9 mouse cellular contexts compared by ENCODE assay signal in the genomic region with DNA sequence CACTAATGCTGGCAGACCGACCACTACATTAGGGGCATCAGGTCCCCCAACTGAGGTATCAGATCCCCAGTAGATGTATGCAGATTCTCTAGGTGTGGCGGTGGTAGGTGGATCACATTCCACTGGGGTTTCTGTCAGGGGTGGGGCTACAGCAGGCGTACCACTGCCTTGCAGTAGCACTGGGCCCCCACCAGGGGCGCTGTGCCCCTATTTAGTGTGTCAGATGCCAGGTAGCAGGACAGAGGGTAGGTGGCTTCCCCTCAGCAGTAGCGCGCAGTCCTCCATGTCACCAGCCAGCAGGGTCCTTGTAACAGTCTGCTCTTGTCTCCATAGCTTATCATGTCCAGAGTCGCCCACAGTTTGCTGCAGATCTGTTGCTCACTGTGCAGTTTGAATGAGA.
DNase-seq lines count a peak whose midpoint lies in the region; TF ChIP-seq lines count a peak whose summit lies in the region.
"Had no signal": no experiment of that assay in that cellular context is flagged by ENCODE, and none has a peak within 500 bp of the region (broad histone marks: within the 10 kb centered on the region; RNA-seq: fewer than 3 reads in every experiment).

No protein-coding gene starts in this region.

- DNase-seq in layer of hippocampus, adult 2 months (ENCODE audit: low spot score in 2 of 2): peak in 1 of 2 experiments; percentile 43
- no peak for DNase-seq in layer of hippocampus, postnatal 10 days (ENCODE audit: low spot score in 2 of 2)
- DNase-seq in ES-CJ7 (ENCODE audit: low read depth, low spot score) (peak; percentile 73), MN1 (ENCODE audit: low spot score) (no peak)
- DNase-seq in adrenal gland, postnatal 36 days: peak; percentile 22 to 48
- peak; percentile 26 for DNase-seq in kidney, adult 18-20 months
- DNase-seq in layer of hippocampus, postnatal 14 days (ENCODE audit: low spot score in 2 of 2): no peak
- DNase-seq in spleen, postnatal 4 days (ENCODE audit: low spot score in 2 of 2): no peak

- no peak overlapping the region for H3K4me3 ChIP-seq in layer of hippocampus, adult 2 months
- H3K4me3 ChIP-seq: hindbrain, embryonic 15.5 days had no signal

- TF ChIP-seq CTCF in layer of hippocampus, adult 2 months (conservative IDR thresholded peaks at IDR 0.05): peak; percentile 88

- no peak overlapping the region for H3K27ac ChIP-seq in layer of hippocampus, adult 2 months
- H3K27ac ChIP-seq: hindbrain, embryonic 15.5 days had no signal

Comparison
In these comparisons a context has a peak if more than half of its experiments do, and no peak if none do; other contexts are left out.
1. DNase-seq: peak in ES-CJ7 (single experiment), adrenal gland, postnatal 36 days (2 of 2) and kidney, adult 18-20 months (single experiment); none in layer of hippocampus, postnatal 10 days (0 of 2), MN1 (single experiment), layer of hippocampus, postnatal 14 days (0 of 2) and spleen, postnatal 4 days (0 of 2).